Mouse (Mus musculus) olfactory bulb, adult 2 months (tissue): ENCODE results near the gene Flt4. TPM values are rescaled to one million over a fixed set of nuclear protein-coding genes. Genes with fewer than 3 reads are reported as not detected.

Experiments
- H3K27ac ChIP-seq: fragments of 200-500 bp; 2 replicates; pipeline ENCODE4 v1.5.1; 2012; ENCODE audit warnings: low read depth, low read length; ENCODE audit not compliant: insufficient read depth
- H3K4me1 ChIP-seq: fragments of 200-500 bp; 2 replicates; pipeline ENCODE4 v1.6.1; 2012; ENCODE audit warnings: low read length; ENCODE audit not compliant: control insufficient read depth, insufficient read depth
- H3K4me3 ChIP-seq: fragments of 200-500 bp; 2 replicates; pipeline ENCODE4 v1.5.1; 2012; ENCODE audit warnings: mild to moderate bottlenecking, low read depth, low read length, moderate library complexity; ENCODE audit not compliant: insufficient read depth
- CTCF ChIP-seq: fragments of 200-500 bp; IDR thresholded peaks from 2 replicates; pipeline ENCODE4 v1.5.1; 2012; ENCODE audit warnings: low read depth, mild to moderate bottlenecking, low read length, moderate library complexity; ENCODE audit not compliant: insufficient read depth
- POLR2A ChIP-seq: fragments of 200-500 bp; IDR thresholded peaks from 2 replicates; pipeline ENCODE4 v1.6.1; 2012; ENCODE audit warnings: mild to moderate bottlenecking, low read depth, low read length, moderate library complexity; ENCODE audit not compliant: insufficient read depth
- WGBS: fragments of 180-500 bp; shearing (Covaris S2); methylation state at CpG from one replicate; pipeline ENCODE4 v1.1.7; 2018; 5-methylcytosine and 5-hydroxymethylcytosine counted together
- polyA plus RNA-seq: library from polyadenylated mRNA; stranded (reverse); fragments of >200 nt; gene quantifications from 2 replicates; pipeline ENCODE4 v1.2.4, GENCODE M21; 2012; ENCODE audit warnings: low replicate concordance; ENCODE audit not compliant: missing spikeins, insufficient read depth, insufficient read length

Flt4 gene
- polyA plus RNA-seq, 1 experiment: not detected

DNA sequence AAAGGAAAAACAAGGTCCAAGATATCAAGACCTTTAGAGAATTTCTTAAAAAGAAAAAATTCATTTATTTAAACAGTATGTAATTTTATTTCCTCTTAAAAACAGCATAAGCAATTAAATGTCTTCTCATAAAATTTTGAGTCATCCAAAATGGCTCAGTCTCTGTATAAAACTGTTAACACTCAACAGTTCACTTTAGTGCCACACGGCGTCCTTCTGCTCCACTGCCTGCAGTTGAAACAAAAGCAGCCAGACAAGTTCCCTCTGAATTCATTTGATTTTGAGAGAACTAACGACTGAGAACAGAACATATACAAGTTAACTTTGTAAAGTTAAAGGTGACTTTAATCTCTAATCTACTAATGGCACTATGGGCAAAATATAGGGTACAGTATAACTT is 64.4 kb downstream of the Flt4 start:
- Histone ChIP-seq H3K4me3 (no peak overlapping the region), H3K27ac (no peak overlapping the region), H3K4me1 (no peaks in the 10 kb centered on the region)
- WGBS: 31% methylated on average over 3 of the region's 3 CpGs
- TF ChIP-seq POLR2A (no peak), CTCF (no peak)

DNA sequence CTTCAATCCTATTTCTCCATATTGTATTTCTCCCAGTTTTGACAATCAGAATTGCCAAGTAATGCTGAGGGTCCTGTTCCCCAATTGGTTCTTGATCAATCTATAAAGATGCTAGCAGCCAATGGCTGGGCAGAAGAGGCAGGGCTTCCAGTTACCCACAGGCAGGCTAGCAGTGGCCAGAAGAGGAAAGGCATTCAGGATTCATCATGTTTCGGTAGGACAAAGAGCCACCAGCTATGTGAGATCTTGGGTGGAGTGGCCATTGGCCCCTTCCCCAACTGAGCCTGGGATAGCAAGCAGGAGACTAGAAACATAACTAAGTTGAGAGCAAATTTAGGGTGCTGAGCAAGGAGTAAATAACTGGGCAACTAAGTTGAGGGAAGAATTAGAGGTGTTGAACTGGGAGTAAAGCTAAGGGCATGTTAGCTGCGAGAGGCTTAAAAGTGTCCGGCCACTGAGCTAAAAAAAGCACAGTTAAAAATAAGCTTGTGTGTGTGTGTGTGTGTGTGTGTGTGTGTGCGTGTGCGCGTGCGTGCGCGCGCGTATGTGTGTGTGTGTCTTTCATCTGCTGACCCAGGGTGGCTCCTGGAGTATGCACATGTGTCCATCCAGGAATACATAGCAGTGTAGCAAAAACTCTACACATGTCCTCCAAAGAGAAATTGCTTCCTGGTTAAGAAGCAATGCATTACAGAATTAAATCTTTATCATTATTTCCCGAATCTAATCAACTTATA is 75.3 kb downstream of the Flt4 start:
- H3K4me1 ChIP-seq: no peaks in the 10 kb centered on the region
- no peak overlapping the region for H3K4me3 ChIP-seq
- no peak overlapping the region for H3K27ac ChIP-seq
- WGBS: 90% methylated on average over 12 of the region's 12 CpGs
- TF ChIP-seq CTCF (no peak), POLR2A (no peak)

DNA sequence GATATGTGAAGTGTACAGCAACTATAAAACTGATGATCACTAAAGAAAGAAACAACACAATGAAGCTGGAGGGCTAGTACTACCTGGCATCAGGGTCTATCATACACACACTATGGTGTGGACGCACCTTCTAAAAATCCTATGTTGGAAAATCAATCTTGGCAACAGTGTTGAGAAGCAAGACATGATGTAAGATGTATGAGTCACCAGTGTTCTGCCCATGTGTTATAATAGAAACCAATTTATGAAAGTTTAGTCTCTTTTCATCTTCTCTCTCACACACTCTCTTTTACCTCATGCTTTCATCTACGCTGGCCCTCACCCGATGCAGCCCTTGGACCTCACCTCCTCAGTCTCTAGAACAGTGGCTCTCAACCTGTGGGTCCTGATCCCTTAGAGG is 86.0 kb downstream of the Flt4 start:
- TF ChIP-seq CTCF: no peak
- TF ChIP-seq POLR2A: no peak
- Histone ChIP-seq H3K27ac (no peak overlapping the region), H3K4me1 (peaks cover 4% of the 10 kb centered on the region; the same call in 1 of the 2 replicates), H3K4me3 (no peak overlapping the region)
- WGBS: 89% methylated on average over 3 of the region's 3 CpGs

DNA sequence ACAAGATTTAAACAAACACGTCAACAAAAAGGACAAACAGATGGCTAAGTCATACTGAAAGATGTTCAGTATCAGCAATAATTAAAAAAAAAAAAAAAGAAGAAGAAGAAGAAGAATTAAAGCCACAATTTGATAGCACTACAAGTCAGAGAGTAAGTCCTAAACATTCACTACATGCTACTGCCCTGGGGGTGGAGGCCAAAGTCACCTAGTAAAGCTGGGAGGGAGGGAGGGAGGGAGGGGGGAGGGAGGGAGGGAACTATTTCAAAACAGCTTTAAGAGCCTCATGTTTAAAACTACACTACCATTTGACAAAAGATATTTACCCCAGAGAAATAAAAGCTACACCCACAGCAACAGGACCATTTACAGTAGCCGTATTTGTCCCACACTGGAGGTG is 86.6 kb downstream of the Flt4 start:
- no peak overlapping the region for H3K27ac ChIP-seq
- H3K4me3 ChIP-seq: no peak overlapping the region
- 56% methylated on average over 2 of the region's 2 CpGs for WGBS
- no peak for TF ChIP-seq CTCF
- H3K4me1 ChIP-seq: peaks cover 1% of the 10 kb centered on the region; the same call in 1 of the 2 replicates

DNA sequence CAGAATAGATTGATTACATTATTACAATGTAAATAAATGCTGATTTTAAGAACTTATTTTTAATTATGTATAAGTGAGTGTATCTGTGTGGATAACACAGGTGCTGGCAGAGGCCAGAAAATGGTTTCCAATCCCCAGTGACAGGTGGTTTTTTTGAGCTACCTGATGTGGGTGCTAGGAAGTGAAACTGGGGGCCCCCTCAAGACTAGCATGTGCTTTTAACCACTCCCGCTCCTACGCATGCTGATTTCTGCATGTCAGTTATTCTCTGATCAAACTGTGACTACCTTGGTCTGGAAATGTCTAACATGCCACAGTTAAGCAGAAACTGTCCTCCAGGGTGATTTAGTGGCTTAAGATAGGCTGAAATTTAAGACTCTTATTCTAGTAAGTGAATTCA is 87.4 kb downstream of the Flt4 start:
- H3K4me1 ChIP-seq: no peaks in the 10 kb centered on the region
- H3K27ac ChIP-seq: no peak overlapping the region
- 96% methylated on average over 2 of the region's 2 CpGs for WGBS
- TF ChIP-seq CTCF (no peak), POLR2A (no peak)
- H3K4me3 ChIP-seq: no peak overlapping the region

DNA sequence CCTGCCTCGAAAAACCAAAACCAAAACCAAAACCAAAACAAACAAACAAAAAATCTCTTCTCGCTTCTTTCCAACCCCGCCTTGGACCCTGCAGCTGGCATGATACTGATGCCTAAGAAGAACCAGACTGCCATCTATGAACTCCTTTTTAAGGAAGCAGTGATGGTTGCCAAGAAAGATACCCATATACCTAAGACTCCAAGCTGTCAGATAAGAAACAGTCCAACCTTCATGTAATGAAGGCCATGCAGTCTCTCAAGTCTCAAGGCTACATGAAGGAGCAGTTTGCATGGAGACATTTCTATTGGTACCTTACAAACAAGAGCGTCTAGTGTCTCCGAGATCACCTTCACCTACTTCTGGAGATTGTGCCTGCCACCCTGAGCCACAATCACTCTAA is 88.7 kb downstream of the Flt4 start:
- 90% methylated on average over 5 of the region's 5 CpGs for WGBS
- no peaks in the 10 kb centered on the region for H3K4me1 ChIP-seq
- no peak overlapping the region for H3K4me3 ChIP-seq
- no peak overlapping the region for H3K27ac ChIP-seq
- TF ChIP-seq POLR2A: no peak
- TF ChIP-seq CTCF: no peak

DNA sequence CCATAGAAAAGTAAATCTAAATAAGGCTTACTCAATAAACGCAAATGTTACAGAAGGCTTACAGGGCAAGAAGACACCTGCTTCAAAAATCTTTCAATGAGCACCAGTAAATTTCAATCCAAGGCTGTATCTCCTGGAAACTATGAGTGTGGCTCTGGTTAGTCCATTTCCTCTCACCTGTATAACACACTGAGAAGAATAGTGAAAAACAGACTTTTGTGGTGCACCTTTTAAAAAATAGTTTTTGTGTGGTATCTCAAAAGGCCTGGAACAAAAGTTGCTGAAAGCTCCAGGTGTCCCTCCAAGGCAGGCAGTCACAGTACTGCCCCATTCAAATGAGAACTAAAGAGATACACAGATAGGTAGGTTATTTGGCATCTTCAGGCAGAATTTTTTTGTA is 90.0 kb downstream of the Flt4 start:
- Histone ChIP-seq H3K27ac (no peak overlapping the region), H3K4me1 (no peaks in the 10 kb centered on the region), H3K4me3 (no peak overlapping the region)
- TF ChIP-seq CTCF: no peak
- 98% methylated on average over 1 of the region's 1 CpGs for WGBS

DNA sequence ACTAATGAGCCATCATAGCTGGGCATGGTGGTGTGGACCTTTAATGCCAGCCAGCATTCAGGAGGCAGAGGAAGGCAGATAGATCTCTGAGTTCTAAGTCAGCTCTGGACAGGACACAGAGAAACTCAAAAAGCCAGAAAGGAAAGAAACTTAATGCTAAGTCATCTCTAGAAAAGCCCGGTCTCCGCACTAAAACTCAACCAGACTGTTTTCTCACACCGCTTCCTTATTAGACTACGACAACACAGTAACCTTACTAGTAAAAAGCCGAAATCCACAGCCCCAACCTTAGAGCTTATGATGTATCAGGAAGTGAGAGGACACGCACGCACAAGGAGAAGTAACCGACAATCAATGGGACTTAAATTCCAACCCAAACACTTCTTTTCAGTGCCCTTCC is 93.0 kb downstream of the Flt4 start:
- no peak for TF ChIP-seq POLR2A
- no peak for TF ChIP-seq CTCF
- H3K4me3 ChIP-seq: no peak overlapping the region
- no peak overlapping the region for H3K27ac ChIP-seq
- WGBS: 98% methylated on average over 8 of the region's 8 CpGs
- no peaks in the 10 kb centered on the region for H3K4me1 ChIP-seq

Other genes starting within 250 kb of the Flt4 start
- not detected in 2 replicates for gene Olfr1389, start 186.2 kb upstream of the Flt4 start, polyA plus RNA-seq
- not detected in 2 replicates for gene Olfr1388, start 172.6 kb upstream of the Flt4 start, polyA plus RNA-seq
- gene Olfr1387, start 153.9 kb upstream of the Flt4 start, polyA plus RNA-seq: not detected in 2 replicates
- not detected in 2 replicates for gene Olfr1386, start 144.2 kb upstream of the Flt4 start, polyA plus RNA-seq
- not detected in 2 replicates for gene Olfr1385, start 120.2 kb upstream of the Flt4 start, polyA plus RNA-seq
- gene Olfr1384, start 102.5 kb upstream of the Flt4 start, polyA plus RNA-seq: not detected in 2 replicates
- not detected in 2 replicates for gene Olfr1383, start 89.6 kb upstream of the Flt4 start, polyA plus RNA-seq
- not detected in 2 replicates for gene Olfr1382, start 81.0 kb upstream of the Flt4 start, polyA plus RNA-seq
- gene Olfr1381, start 65.8 kb upstream of the Flt4 start, polyA plus RNA-seq: not detected in 2 replicates
- gene Olfr1380, start 52.4 kb upstream of the Flt4 start, polyA plus RNA-seq: not detected in 2 replicates
- gene Scgb3a1, start 54.3 kb downstream of the Flt4 start, polyA plus RNA-seq: not detected in 2 replicates
- 133 and 186 TPM in 2 replicates for gene Cnot6, start 103.5 kb downstream of the Flt4 start, polyA plus RNA-seq
- not detected in 2 replicates for gene Gfpt2, start 184.9 kb downstream of the Flt4 start, polyA plus RNA-seq
- gene Mapk9, start 237.5 kb downstream of the Flt4 start, polyA plus RNA-seq: not detected in 2 replicates